Mouse (Mus musculus): ENCODE results near the gene Ermard.

Gene Ermard

DNA sequence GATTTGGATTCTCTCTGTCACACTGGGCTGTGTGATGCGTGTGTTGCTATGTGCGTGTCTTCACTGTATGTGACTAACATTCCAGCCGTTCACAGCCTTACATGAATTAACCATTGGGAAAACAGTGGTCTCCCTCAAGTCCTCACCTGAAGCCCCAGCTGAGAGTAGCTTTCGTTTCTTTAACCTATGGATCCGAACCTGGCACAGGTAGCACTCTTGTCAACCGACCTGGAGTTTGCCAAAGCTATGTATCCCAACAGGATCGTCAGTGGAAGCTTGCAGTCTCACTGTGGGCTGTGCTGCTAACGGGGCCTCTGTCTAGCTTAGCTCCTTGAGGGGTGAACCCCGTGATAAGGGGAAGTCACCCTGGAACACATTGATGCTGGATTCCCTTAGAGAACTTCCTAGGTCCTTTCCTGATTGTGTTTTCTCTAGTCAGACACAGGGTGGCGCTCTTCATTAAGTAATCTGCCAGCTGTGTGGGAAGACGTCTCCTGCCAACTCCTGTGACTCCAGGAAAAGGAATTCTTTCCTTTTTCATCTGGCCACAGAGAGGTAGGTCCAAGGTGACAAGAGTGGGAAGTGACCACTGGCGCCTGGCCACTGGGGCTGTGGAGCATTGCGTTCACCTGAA lies 24.5 kb downstream of the Ermard start:
- peak; percentile 73 for DNase-seq

DNA sequence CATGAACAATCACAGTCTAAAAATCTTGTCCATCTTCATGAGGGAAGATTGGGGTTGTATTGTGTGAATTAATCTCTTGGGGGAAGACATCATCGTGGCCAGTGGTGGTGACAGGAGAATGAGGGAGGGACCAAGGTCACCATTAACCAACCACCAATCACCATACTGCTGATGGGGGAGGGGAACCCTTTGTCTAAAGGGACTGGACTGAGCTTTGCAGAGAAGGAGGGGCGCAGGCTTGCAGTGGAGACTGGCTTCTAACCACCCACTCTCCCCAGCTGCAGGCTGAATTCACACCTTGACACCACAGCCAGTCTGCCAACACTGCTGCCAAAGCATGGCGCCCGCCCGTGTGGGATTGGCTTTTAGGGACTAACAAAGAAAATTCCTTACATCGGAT lies 25.1 kb downstream of the Ermard start:
- DNase-seq: peak; percentile 19

DNA sequence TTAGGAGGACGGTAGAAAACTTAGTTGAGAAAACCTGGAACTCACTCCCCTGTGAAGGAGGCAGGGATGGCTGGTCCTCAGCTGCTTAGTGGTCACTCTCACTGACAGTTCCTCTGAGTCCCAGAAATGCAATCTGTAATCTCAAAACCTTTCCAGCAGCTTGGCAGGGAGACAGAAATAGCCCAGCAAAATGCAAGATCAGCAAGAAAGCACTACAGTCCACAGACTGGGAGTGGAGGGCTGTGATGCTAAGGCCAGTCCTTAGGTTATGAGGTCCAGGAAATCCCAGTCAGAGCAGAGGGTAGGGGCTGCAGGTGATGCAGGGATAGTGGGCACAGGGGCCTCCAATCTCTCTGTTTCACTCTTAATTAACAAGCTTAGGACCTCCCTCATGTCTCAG lies 25.9 kb downstream of the Ermard start:
- DNase-seq: peak; percentile 49

DNA sequence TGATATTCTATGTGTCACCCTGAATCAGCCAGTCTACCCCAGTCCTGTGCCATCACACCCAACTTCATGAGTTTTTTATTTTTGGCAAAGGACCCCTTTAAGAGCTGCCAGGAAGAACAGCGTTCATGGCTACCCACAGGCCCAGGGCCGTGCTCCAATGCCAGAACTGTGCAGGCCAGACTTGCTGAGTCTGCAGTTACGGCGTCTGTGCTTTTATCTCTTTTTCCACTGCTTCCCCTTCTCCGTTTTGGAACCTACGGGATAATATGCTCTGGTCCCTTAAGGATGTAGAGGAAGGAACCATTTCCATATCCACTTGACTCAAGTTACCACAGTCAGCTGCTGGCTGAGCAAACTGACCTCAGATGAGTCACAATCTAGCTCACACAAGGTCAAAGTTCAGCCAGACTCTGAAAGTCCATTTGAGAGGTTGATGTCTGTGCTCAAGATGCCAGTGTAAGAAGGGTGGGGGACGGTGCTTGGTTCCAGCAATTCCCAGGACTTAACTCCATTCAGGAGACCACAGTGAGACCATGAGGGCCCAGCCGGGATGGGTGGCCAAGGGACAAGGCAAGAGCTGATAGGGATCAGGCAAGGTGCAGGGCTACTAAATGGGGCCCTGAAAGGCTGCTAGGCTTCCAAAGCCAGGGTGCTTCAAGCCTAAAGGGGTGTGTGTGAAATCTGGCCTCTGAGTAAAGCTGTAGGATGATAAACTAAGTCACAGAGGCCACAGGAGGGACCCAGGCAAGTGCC lies 27.2 kb downstream of the Ermard start:
- DNase-seq: peak; percentile 40

DNA sequence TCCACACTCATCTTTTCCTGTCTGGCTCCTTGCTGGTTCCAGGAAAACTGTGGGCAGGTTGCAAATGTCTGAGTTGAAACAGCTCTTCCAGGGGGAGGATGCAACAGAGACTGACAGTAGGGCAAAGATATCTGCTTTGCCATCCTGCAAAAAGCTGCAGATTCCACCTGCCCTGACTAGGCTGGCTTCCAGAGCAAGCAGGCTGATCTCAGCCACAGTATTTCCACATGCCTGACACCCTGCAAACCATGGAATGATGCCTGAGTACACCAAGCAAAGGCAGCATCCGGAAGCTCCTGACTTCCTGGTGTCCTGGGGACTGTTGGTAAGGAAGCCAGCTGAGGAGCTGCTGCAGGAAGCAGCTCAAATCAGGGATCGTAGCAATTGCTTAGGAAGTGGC lies 28.1 kb downstream of the Ermard start:
- peak; percentile 61 for DNase-seq

DNA sequence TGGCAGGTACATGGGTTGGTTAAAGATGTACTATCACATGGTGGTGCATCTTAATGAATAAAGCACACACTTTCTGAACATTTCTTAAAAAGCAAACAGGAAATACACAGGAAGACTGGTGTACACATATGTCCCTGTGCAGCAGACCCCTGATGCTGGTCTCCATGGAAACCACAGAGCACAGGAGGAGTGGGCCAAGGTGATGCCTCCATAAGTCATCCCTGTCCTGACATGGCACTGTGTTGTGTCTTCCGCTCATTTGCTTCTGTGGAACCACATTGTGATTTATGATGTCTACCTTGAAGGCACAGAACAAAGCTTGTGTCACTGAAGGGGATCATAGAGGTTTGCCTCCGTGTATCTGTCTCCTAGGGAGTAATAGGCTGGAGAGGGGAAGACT lies 31.2 kb downstream of the Ermard start:
- DNase-seq: no peak

DNA sequence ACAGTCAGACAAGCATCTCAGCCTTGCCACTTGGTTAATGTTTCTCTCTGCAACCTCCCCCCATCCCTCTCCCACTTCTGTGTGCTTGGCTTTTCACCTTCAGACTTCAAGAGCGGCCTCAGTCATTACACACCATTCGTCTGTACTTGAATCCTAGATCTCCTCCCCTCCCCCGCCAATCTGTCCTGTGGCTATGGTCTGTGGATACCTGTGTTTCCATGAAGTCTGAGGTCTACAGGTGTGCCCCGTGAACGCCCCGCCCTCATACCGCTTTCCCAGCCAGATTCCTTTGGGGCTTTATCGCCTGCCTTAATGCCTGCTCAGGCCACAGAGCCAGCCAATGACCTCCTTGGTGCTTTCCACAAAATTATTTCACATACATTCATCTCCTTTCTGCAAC lies 34.0 kb downstream of the Ermard start:
- peak; percentile 39 for DNase-seq

DNA sequence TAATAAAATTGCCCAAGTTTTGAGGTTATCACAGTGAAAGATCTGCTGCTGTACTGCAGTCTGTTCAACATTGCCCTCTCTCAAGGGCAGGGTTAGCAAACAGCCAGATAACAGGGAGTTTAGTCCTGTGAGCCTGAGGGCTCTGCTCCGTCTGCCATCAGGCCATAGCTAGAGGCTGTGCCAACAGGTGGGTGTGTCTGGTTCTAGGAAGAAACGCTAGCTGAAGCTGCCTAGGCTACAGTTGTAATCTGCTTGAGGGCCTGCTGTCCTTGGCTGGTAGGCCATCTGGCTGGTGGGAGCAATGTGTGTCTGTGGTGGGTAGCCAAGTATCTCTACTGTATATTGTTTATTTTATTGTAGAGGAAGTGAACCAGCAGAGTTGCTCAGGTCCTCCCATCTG lies 36.5 kb downstream of the Ermard start:
- no peak for DNase-seq

DNA sequence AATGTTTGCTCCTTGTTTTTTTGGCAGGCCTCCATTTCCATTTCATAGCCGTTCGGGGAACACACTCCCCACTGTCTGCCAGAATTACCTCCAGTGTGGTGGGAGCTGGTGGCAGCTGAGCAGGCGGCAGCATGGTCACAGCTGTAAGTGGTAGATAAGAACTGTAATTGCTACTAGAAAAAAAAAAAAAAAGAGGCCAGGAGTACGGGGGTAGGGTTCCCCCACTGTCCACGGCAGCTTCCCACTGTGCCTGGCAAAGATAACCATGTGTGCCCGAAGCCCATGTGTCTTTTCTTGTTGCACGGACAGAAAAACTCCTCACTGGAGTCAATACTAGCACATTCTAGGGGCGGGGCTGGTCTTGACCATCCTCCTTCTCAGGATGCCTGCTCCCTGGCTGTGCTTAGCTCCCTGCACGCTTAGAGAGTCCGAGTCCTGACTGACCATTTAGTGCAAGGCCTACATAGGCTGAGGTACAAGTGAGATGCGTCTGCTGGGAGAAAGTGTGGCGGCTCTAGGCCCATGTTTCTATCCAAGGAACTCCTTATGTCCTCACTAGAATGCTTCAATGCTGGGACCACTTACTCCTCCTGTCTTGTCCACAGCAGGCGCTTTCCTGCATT lies 43.3 kb downstream of the Ermard start:
- no peak for DNase-seq

DNA sequence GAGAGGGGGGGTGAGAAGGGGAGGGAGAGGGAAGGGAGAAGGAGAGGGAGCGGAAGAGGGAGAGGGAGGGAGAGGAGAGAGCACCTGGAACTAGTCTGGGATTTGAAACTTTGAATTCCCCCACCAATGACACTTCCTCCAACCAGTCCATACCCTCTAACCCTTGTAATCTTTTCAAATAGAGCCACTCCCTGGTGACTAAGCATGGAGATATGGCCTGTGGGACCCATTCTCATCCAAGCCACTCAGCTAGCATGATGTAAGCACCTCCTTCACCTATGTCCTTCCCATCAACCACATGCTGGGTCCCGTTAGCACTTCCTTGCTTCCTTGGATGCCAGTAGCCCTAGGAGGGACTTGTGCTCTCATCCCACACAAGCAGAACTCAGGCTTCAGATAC lies 44.0 kb downstream of the Ermard start:
- no peak for DNase-seq

DNA sequence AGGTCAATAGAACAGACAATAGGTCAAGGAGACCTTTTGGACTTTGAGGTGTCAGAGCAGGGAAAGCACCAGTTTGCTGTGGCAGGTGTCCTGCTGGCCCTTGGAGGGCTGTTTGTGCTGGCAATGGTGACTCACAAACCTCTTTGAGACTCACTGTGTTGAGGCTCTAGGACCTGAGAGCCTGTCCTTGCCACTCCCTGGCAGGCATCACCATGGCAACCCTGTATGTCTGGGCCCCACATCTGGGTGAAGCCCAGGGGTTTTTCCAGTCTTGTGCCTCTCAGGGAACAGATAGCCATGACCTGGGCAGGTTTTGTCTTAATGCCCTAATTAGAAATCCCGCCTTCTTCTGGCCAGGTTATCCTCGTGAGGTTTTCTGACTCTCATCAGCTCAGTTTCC lies 47.2 kb downstream of the Ermard start:
- DNase-seq: no peak

DNA sequence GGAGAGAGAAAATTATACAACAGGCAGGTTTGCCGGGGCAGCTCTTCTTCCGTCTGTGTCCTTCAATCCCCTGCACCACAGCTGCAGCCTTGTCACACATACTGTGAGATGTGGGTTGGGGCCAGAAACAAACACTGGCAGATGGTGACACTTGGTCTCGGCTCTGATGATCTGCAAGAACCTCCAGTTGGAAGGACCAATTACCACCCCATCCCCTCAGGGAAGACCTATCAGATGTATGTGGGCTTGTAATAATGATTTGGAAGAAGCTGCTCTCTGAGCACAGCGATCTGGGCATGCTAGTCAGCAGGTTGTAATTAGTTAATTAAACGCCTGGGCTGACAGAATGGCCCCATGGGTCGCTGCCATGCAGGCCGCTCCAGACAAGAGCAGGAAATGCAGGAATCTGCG lies 47.6 kb downstream of the Ermard start:
- DNase-seq: no peak

DNA sequence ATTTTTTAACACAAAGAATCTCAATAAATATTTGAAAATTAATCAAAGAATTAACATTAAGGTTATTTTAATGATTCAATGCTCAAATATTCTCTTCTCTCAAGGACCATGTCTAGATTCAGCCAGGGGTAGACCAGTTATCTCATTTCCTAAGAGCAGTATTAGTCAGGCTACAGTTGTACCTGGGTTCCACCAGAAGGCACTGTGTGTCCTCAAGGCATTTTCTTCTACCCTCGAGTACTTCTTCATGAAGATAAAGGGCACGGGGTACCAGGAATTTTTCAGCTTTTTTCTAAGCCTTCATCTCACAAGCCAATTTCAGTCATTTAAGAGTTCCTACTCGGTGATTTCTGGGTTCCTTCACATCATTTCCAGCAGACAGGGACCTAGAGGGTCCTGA lies 50.7 kb downstream of the Ermard start:
- no peak for DNase-seq

DNA sequence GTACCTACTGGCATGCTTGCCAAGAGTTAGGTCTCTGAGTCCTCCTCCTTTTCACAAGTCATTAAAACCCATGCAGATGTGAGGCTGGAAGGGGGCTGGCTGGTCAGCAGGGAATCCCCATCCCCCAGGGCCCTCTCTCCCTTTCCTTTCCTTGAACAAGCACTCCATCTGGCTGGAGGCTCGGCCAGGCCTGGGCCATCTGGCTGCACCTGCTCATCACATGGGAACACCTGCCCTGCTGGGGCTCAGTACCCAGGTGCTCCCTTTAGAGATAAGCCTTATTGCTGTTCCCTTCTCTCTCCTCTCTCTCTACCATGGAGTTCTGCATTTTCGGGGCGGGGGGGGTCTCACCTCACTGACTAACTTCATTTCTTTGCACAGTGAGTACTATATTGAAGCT lies 52.5 kb downstream of the Ermard start:
- no peak for DNase-seq

DNA sequence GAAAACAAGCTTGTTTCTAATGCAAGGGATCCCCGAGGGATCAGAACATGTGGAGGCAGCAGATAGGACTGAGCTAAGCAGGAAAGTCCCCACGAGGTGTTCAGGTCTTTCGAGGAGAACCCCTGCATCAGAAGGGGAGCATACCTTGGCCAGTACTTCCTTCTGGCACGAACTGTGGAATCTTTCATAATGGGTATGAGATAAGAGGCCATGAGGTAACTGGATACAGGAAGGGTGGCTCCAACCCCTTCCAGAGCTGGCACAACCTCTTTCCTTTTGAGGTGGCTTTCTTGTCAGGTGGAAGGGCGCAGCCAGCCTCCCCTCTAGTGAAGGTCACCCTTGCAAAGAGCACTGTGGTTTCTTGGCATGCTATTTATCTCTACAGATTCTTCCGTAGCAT lies 55.8 kb downstream of the Ermard start:
- DNase-seq: no peak

DNA sequence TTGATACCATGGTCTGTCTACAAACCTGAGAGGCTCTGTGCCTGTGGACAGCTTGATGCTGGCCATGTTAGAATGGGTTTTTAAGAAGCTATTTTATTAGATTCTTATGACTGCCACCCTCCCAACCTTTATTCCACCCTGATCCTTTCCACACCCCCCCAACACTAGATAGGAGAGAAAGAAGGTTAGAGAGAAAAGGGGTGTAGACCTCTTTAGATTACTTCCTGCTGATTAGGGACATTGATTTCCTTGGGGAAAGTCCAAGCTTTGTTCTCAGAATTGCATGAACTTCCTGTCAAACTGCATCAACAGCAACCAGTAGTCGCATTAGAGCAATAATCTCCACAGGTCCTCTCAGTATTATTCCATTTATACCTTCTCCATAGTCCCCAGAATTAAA lies 57.7 kb downstream of the Ermard start:
- DNase-seq: no peak

DNA sequence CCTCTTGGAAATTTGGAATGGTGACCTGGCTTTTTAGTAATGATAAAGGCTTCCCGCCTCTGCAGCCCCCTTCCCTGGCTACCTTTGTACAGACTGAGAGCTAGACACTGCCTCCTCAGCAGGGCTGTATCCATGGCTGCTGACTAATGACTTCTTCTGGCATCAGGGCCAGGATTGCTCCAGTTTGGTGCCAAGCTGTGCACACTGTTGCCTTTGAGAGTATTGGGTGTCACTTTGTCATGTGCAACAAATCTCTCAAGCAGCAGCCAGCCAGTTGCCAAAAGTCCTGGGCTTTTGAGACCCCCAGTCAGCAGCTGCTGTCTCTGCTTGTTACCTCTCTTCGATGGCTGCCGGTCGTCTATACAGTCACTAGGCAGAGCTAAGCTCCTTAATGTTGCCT lies 60.3 kb downstream of the Ermard start:
- no peak for DNase-seq

DNA sequence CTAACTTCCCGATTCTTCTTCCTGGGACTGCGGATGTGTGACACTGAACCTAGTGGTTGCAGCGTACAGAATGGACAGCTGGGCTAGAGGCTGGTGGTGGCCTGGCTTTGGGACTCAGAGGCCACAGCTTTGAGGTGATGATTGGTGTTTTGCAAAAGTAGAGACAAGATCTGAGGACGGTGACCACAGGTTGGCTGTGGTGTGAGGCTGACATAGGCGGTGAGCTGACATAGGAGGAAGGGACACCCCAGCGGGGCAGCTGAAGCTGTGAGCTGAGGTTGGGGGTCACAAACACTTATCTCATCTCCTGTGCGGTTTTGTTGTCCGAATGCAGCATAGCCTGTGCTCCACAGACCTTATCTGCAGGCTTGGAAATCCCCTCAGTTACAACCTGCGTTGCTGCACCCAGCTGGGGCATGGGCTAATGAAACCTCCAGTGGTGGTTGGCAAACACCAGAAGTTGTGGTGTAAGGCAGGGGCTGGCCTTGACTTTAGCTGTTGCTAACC lies 66.2 kb downstream of the Ermard start:
- DNase-seq: no peak

DNA sequence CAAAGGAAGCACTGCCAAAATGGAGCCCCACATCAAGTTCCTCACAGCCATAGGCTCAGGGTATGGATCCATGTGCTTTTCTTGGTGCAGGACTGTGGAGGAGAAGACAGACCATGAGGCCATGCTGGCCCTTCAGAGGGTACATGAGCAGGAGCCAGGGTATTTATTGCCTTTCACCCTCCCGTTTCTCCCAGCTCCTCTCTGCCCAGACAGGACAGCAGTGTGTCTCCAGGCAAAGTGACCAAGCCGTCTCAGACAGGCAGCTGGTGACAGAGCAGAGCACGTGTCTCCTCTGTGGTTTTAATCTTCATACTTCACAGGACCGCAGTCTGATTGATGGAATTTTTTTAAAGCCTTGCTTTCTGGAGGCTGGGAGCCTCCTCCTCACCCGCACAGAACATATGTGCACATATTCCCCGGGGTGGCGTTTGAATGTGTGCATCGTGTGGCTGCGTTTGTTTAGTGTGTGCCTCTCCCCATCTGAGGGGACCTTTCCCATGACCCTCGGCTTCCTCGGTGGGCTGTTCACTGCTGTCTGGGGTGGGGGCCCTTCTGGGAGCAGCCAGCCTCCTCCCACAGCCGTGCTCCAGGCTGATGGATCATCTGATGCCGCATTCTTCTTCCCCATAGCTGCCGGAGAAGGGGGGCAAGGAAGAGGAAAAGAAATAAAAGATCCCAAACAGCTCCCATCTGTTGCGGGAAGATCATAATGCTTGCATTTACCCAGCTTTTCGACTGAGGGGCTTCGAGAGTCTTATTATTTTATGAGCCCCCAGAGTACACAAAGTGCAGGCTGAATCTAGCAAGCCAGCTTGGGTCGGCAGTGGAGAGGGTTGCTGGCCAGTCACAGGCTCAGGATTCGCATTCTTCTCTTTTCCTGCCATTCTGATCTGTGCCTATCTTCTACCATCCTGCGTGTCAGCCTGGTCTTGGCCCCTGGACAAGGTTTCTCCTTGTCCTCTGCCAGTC lies 67.7 kb downstream of the Ermard start:
- peak; percentile 24 for DNase-seq

DNA sequence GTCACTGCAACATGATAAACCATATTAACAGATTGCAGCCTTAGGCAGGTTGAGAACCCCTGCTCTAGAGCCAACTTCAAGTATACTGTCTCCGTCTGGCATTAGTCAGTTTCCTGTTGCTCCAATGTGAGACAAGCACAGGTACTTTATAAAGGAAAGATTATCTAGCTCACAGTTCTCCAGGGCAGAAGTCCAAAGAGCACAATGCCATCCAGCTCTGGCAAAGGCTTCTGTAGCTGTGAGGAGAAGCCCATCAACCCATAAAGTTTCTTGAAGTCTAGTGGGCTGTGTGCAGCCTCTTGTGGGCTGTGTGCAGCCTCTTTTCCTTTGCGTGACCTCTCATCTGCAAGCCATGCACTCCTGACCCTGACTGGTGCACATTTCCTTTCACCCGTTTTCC lies 74.5 kb downstream of the Ermard start:
- DNase-seq: no peak

DNA sequence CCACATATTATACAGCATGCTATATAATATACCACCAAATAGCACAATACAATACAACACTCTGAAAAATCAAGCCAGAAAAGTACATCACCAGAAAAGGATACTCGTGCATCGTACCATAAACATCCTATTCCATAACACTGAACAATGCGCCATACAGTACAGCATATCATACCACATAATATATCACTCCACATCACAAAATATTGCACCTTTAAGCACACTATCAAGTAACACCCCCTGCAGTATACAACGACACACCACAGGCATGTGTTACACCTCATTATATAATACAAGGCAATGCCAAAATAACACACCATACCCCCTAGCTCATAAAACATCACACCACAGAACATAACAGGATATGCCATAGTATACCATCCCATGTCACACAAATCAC lies 79.1 kb downstream of the Ermard start:
- no peak for DNase-seq

DNA sequence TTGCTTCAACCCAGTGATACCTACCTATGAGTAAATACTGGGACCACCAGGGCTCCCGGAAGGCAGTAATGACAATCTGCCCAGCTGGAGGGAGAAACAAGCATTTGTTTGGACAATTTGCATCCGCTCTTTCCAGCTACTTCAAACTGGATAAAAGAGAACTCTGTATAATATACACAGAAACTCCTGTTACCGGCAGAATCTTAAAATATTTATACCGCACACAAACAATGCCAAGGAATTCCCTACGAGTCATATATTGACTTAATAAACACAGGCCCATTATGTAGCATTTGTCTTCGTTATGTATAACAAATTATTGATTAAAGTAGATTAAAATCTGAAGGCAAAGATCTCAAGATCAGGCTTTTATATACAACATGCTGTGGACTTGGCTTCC lies 79.6 kb downstream of the Ermard start:
- no peak for DNase-seq
